8 mouse cellular contexts compared by ENCODE assay signal in the genomic region with DNA sequence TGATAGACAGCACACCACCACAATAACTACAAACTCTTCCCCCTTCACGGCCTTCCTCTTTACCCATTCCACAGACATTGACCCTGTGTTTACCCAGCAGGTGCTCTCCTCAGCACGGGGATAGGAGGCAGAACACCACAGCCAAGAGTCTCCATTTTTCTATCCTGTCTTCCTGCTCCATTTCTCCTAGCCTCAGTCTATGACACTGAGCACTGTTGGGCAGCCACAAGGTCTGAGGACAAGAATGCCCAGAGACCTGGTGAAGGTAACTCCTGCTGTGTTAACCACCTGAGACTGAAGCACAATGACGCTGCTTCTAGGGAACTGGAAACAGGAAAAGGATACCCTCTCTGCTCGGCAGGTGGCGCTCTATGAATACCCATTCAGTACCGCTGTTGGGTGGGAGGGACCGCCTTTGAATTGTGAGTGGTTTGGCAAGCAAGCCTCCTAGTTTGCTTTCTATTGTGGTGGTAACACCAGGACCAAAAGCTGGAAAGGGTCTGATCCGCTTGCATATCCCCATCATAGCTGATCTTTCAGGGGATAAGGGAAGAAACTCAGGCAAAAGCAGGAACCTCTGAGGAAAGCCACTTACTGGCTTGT. TPM values are rescaled to one million over a fixed set of nuclear protein-coding genes. Genes with fewer than 3 reads are reported as not detected.
A peak's percentile ranks its signal among the peaks of the same experiment; 100 is the strongest.
DNase-seq lines count a peak whose midpoint lies in the region; ATAC-seq lines count a peak whose summit lies in the region.

No protein-coding gene starts in this region.

- no peak for ATAC-seq in neural tube, embryonic 15.5 days (ENCODE audit: low FRiP score)
- peak; percentile 69 for ATAC-seq in intestine, embryonic 16.5 days
- ATAC-seq in monocyte, adult 5-6 weeks (replicated peaks; ENCODE audit: insufficient number of reproducible peaks, low FRiP score, low TSS enrichment, poor library complexity, severe bottlenecking): peak; percentile 87

- no peaks in the 10 kb centered on the region for H3K27me3 ChIP-seq in neural tube, embryonic 15.5 days (replicated peaks)
- no peaks in the 10 kb centered on the region for H3K27me3 ChIP-seq in intestine, embryonic 16.5 days (replicated peaks; ENCODE audit: control insufficient read depth, insufficient read depth, low read length)
- no peaks in the 10 kb centered on the region for H3K27me3 ChIP-seq in limb, embryonic 10.5 days (ENCODE audit: low read depth, poor library complexity, severe bottlenecking)
- no peaks in the 10 kb centered on the region for H3K27me3 ChIP-seq in splenic B cell, adult 2 months (ENCODE audit: control insufficient read depth, insufficient read depth, low read length, poor library complexity, severe bottlenecking)

- no peak overlapping the region for H3K27ac ChIP-seq in neural tube, embryonic 15.5 days (replicated peaks)
- H3K27ac ChIP-seq in intestine, embryonic 16.5 days (ENCODE audit: low read length): no peak overlapping the region
- H3K27ac ChIP-seq in limb, embryonic 10.5 days: no peak overlapping the region

- no peaks in the 10 kb centered on the region for H3K4me1 ChIP-seq in neural tube, embryonic 15.5 days
- no peaks in the 10 kb centered on the region for H3K4me1 ChIP-seq in intestine, embryonic 16.5 days (ENCODE audit: control insufficient read depth, insufficient read depth, low read length)
- H3K4me1 ChIP-seq in limb, embryonic 10.5 days: no peaks in the 10 kb centered on the region

- peaks cover 89% of the 10 kb centered on the region for H3K36me3 ChIP-seq in neural tube, embryonic 15.5 days
- H3K36me3 ChIP-seq in intestine, embryonic 16.5 days (ENCODE audit: control insufficient read depth, insufficient read depth, low read length): peaks cover under 1% of the 10 kb centered on the region; the same call in 1 of the 2 replicates
- H3K36me3 ChIP-seq in limb, embryonic 10.5 days: peaks cover 95% of the 10 kb centered on the region
- peaks cover 8% of the 10 kb centered on the region; the same call in 1 of the 2 replicates for H3K36me3 ChIP-seq in splenic B cell, adult 2 months (ENCODE audit: control insufficient read depth, insufficient read depth, low read length, poor library complexity, severe bottlenecking)

- DNase-seq in neural tube, embryonic 10.5 days (ENCODE audit: extremely low spot score, low spot score): peak; percentile 49
- DNase-seq in cerebellum, postnatal 10 days: peak; percentile 81 to 84
- DNase-seq in frontal cortex, postnatal 14 days (ENCODE audit: low spot score in 2 of 2): peak; percentile 37 to 68
- peak; percentile 67 for DNase-seq in limb, embryonic 10.5 days (ENCODE audit: low spot score)
- DNase-seq in splenic B cell, adult 2 months (ENCODE audit: low read depth, low spot score): peak; percentile 83

- H3K4me2 ChIP-seq in neural tube, embryonic 15.5 days: no peak overlapping the region
- H3K4me2 ChIP-seq in intestine, embryonic 16.5 days (ENCODE audit: low read depth, low read length): no peak overlapping the region

- H3K9ac ChIP-seq in neural tube, embryonic 15.5 days (replicated peaks): no peak overlapping the region
- no peak overlapping the region for H3K9ac ChIP-seq in intestine, embryonic 16.5 days (ENCODE audit: low read depth, low read length)

- 48% methylated on average over 8 of the region's 8 CpGs for WGBS in neural tube, embryonic 15.5 days
- WGBS in intestine, embryonic 16.5 days: 43% methylated on average over 8 of the region's 8 CpGs
- 61% methylated on average over 8 of the region's 8 CpGs for WGBS in limb, embryonic 10.5 days

- H3K9me3 ChIP-seq in neural tube, embryonic 15.5 days (replicated peaks): no peaks in the 10 kb centered on the region
- H3K9me3 ChIP-seq in intestine, embryonic 16.5 days (ENCODE audit: control insufficient read depth, low read length): no peaks in the 10 kb centered on the region
- H3K9me3 ChIP-seq in limb, embryonic 10.5 days (replicated peaks): no peaks in the 10 kb centered on the region

- H3K4me3 ChIP-seq in neural tube, embryonic 15.5 days (replicated peaks): no peak overlapping the region
- no peak overlapping the region for H3K4me3 ChIP-seq in intestine, embryonic 16.5 days (ENCODE audit: low read length)
- no peak overlapping the region for H3K4me3 ChIP-seq in limb, embryonic 10.5 days

RNA-seq across cellular contexts. Expression of a gene that starts 13.4 kb away (rescaled TPM):
- 53.2 and 54.3 TPM in 2 replicates for polyA plus RNA-seq in neural tube, embryonic 15.5 days (2015; fragmentation: Nextera tagmentation; extraction: Ambion mirVana)
- polyA plus RNA-seq in intestine, embryonic 16.5 days (2015; fragmentation: Nextera tagmentation; extraction: Ambion mirVana): 31.5 and 33.9 TPM in 2 replicates
- polyA plus RNA-seq in limb, embryonic 10.5 days (2016; fragmentation: Nextera tagmentation; extraction: Ambion mirVana): 71.2 and 78.7 TPM in 2 replicates
- 11.8 to 14.3 TPM (median 12.6 TPM) in 3 replicates for total RNA-seq in monocyte, adult 5-6 weeks (2017)

RNA-seq across cellular contexts. Expression of a gene that starts 14.2 kb away (rescaled TPM):
- 33.4 and 34.8 TPM in 2 replicates for polyA plus RNA-seq in neural tube, embryonic 15.5 days (2015; fragmentation: Nextera tagmentation; extraction: Ambion mirVana)
- polyA plus RNA-seq in intestine, embryonic 16.5 days (2015; fragmentation: Nextera tagmentation; extraction: Ambion mirVana): 22.6 and 23.6 TPM in 2 replicates
- 29.2 and 30.1 TPM in 2 replicates for polyA plus RNA-seq in limb, embryonic 10.5 days (2016; fragmentation: Nextera tagmentation; extraction: Ambion mirVana)
- total RNA-seq in monocyte, adult 5-6 weeks (2017): 11.9 to 26.7 TPM (median 17.7 TPM) in 3 replicates

RNA-seq across cellular contexts. Expression of a gene that starts 21.9 kb away (rescaled TPM):
- polyA plus RNA-seq in neural tube, embryonic 15.5 days (2015; fragmentation: Nextera tagmentation; extraction: Ambion mirVana): 38.6 and 50.7 TPM in 2 replicates
- 81.4 and 83.2 TPM in 2 replicates for polyA plus RNA-seq in intestine, embryonic 16.5 days (2015; fragmentation: Nextera tagmentation; extraction: Ambion mirVana)
- 93.7 and 122 TPM in 2 replicates for polyA plus RNA-seq in limb, embryonic 10.5 days (2016; fragmentation: Nextera tagmentation; extraction: Ambion mirVana)
- total RNA-seq in monocyte, adult 5-6 weeks (2017): 25.3 to 36.8 TPM (median 31.7 TPM) in 3 replicates
